Mouse (Mus musculus) embryonic facial prominence, embryonic 12.5 days (tissue): ENCODE data around the gene Saa3. TPM values are rescaled to one million over a fixed set of nuclear protein-coding genes. Genes with fewer than 3 reads are reported as not detected.
"Not testable (repeated sequence)": the region's sequence is repeated elsewhere in the genome, so short reads cannot be mapped to it uniquely, and the experiment has no call there.

ENCODE experiments used
- ATAC-seq: fragments of 200-750 bp; cut with Nextera tagmentation; 2 replicates; pipeline ENCODE4 v1.8.0; 2017; ENCODE audit not compliant: insufficient number of reproducible peaks, insufficient read depth, low FRiP score, low TSS enrichment
- H3K27ac ChIP-seq: fragments of 300-500 bp; sonication (generic); 2 replicates; pipeline ENCODE4 v1.5.1; 2016; ENCODE audit warnings: mild to moderate bottlenecking
- H3K27me3 ChIP-seq: fragments of 300-500 bp; sonication (generic); 2 replicates; pipeline ENCODE4 v1.6.1; 2016; ENCODE audit warnings: mild to moderate bottlenecking, moderate library complexity
- H3K36me3 ChIP-seq: fragments of 300-500 bp; sonication (generic); 2 replicates; pipeline ENCODE4 v1.6.1; 2016; ENCODE audit warnings: mild to moderate bottlenecking
- H3K4me1 ChIP-seq: fragments of 300-500 bp; sonication (generic); 2 replicates; pipeline ENCODE4 v1.6.1; 2016
- H3K4me2 ChIP-seq: fragments of 300-500 bp; sonication (generic); replicated peaks from 2 replicates; pipeline ENCODE4 v1.6.1; 2016; ENCODE audit warnings: mild to moderate bottlenecking, moderate library complexity
- H3K4me3 ChIP-seq: fragments of 300-500 bp; sonication (generic); 2 replicates; pipeline ENCODE4 v1.5.1; 2016; ENCODE audit warnings: mild to moderate bottlenecking
- H3K9ac ChIP-seq: fragments of 300-500 bp; sonication (generic); 2 replicates; pipeline ENCODE4 v1.6.1; 2016; ENCODE audit warnings: mild to moderate bottlenecking, moderate library complexity
- H3K9me3 ChIP-seq: fragments of 300-500 bp; sonication (generic); 2 replicates; pipeline ENCODE4 v1.6.1; 2016; ENCODE audit warnings: mild to moderate bottlenecking, moderate library complexity
- WGBS: fragments of 180-500 bp; shearing (Covaris S2); methylation state at CpG from one replicate; pipeline ENCODE4 v1.1.7; 2016; 5-methylcytosine and 5-hydroxymethylcytosine counted together
- polyA plus RNA-seq: library from polyadenylated mRNA; unstranded; fragments of >200 nt; fragmentation: Nextera tagmentation; extraction: Ambion mirVana; gene quantifications from 2 replicates; pipeline ENCODE4 v1.2.1, GENCODE M21; 2016

The Saa3 gene
- 0.17 TPM in 1 of 2 replicates, not detected in the other for polyA plus RNA-seq

GRCm38 (mm10) chr7:46715600-46715999 is at the start of gene Saa3:
Gene Saa3 (minus strand): TSS chr7:46715700.
- Histone ChIP-seq H3K27me3 (no peaks in the 10 kb centered on the region), H3K4me2 (no peak within 1 kb of the TSS), H3K9ac (no peak within 1 kb of the TSS), H3K4me1 (no peaks in the 10 kb centered on the region), H3K4me3 (no peak within 1 kb of the TSS), H3K9me3 (no peaks in the 10 kb centered on the region), H3K36me3 (no peaks in the 10 kb centered on the region), H3K27ac (no peak within 1 kb of the TSS)
- ATAC-seq = no peak
- WGBS = 88% methylated on average over 5 of the region's 5 CpGs

DNA sequence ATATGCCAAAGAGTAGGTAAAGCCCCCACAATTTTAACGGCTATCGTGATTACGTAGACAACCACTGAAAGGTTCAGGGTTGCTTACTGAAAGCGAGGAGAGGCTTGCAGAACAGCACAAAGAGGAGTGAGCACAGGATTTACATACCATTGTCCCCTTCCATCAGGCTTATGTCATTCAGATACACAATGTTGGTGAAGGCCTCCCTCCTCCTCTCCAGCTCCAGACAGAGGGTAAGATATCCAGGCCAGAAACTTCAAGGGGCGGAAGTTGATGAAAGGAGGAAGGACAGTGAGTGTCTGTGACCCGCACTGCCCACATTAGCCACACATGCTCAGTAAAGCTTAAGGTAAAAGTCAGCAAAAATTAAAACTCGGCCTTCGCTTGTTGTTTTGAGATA is 49.2 kb upstream of the Saa3 start:
- peaks cover 78% of the 10 kb centered on the region for H3K36me3 ChIP-seq
- no peak for ATAC-seq

GRCm38 (mm10) chr7:46762601-46763000 is 47.1 kb upstream of the Saa3 start:
- Histone ChIP-seq H3K4me1 (no peaks in the 10 kb centered on the region), H3K27ac (no peak overlapping the region), H3K4me3 (no peak overlapping the region), H3K9ac (no peak overlapping the region), H3K9me3 (no peaks in the 10 kb centered on the region), H3K27me3 (no peaks in the 10 kb centered on the region), H3K36me3 (peaks cover 68% of the 10 kb centered on the region), H3K4me2 (no peak overlapping the region)
- no peak for ATAC-seq
- 90% methylated on average over 5 of the region's 5 CpGs for WGBS

More for the DNA sequence above, 49.2 kb upstream of the Saa3 start:
- Histone ChIP-seq H3K9ac (no peak overlapping the region), H3K27me3 (no peaks in the 10 kb centered on the region), H3K4me2 (no peak overlapping the region), H3K4me1 (no peaks in the 10 kb centered on the region), H3K4me3 (no peak overlapping the region), H3K27ac (no peak overlapping the region), H3K9me3 (no peaks in the 10 kb centered on the region)
- 93% methylated on average over 8 of the region's 8 CpGs for WGBS

DNA sequence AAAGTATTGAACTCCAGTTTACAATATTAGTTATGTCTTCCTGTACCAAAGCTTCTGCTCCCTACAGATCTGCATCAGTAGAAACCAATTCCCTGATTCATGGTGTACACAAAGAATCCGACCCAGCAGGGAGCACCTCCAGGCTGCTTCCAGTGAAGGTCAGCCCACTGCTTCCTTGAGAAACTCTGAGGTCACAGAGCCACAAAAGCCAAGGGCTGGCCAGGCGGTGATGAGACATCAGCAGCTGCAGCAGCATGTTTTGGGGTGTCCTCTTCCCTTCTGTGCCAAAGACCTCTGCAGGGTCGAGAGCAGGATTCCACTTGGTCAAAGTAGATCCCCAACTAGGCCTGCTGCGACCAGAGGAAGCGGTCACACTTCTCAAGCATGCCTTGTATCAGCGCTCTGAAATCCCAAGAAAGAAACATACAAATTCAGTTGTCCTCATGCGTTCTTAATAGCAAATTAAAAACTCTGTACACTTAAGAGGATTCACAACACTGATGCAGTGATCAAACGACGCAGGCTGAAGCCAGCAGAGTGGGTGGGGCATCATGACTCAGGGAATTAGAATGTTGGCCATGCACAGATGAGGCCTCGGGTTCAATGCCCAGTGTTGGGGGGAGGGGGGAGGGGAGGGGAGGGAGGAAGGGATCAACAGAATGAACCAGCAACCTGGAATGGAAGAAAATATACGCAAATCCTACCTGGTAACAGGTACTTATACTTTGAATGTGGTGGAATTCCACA is 45.7 kb upstream of the Saa3 start:
- no peak overlapping the region for H3K4me3 ChIP-seq
- H3K9ac ChIP-seq = no peak overlapping the region
- no peaks in the 10 kb centered on the region for H3K9me3 ChIP-seq
- no peaks in the 10 kb centered on the region for H3K27me3 ChIP-seq
- peaks cover 61% of the 10 kb centered on the region for H3K36me3 ChIP-seq
- no peak for ATAC-seq
- no peak overlapping the region for H3K27ac ChIP-seq
- WGBS = 72% methylated on average over 11 of the region's 11 CpGs
- H3K4me1 ChIP-seq = no peaks in the 10 kb centered on the region
- H3K4me2 ChIP-seq = no peak overlapping the region

DNA sequence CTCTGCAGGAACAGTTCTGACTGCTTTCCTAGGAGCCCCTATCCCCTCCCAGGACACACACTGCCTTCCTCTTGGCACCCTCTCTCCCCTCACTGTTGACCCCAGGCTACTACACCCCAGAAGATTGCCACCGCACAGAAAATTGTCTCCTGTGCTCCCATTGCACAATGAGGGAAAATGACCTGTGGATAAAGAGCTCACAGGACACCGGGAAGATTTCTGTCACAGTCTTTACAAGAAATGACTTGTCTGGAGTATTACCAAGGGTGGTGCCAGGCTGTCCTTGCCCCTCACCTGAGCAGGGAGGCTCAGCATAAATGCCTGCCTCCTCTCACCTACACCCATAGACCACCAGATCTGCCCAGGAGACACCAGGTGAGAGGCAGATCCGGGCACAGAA is 36.0 kb upstream of the Saa3 start, which contains the start of gene Saa2:
Saa2 (plus strand) TSS at position 301 of the 400 bp plus-strand sequence.
- Histone ChIP-seq H3K27me3 (no peaks in the 10 kb centered on the region), H3K4me2 (no peak within 1 kb of the TSS), H3K9ac (no peak within 1 kb of the TSS), H3K27ac (no peak within 1 kb of the TSS), H3K4me3 (no peak within 1 kb of the TSS), H3K4me1 (no peaks in the 10 kb centered on the region), H3K9me3 (no peaks in the 10 kb centered on the region), H3K36me3 (no peaks in the 10 kb centered on the region)
- no peak for ATAC-seq
- 68% methylated on average over 3 of the region's 3 CpGs for WGBS

- no peaks in the 10 kb centered on the region for H3K9me3 ChIP-seq
- no peak for ATAC-seq
- H3K9ac ChIP-seq = no peak overlapping the region
- H3K27me3 ChIP-seq = no peaks in the 10 kb centered on the region
- H3K4me2 ChIP-seq = no peak overlapping the region
- no peaks in the 10 kb centered on the region for H3K4me1 ChIP-seq
- 45% methylated on average over 3 of the region's 3 CpGs for WGBS
- H3K36me3 ChIP-seq = no peaks in the 10 kb centered on the region
- H3K4me3 ChIP-seq = no peak overlapping the region
- no peak overlapping the region for H3K27ac ChIP-seq
Measured at GRCm38 (mm10) chr7:46748459-46748858, 33.0 kb upstream of the Saa3 start.

DNA sequence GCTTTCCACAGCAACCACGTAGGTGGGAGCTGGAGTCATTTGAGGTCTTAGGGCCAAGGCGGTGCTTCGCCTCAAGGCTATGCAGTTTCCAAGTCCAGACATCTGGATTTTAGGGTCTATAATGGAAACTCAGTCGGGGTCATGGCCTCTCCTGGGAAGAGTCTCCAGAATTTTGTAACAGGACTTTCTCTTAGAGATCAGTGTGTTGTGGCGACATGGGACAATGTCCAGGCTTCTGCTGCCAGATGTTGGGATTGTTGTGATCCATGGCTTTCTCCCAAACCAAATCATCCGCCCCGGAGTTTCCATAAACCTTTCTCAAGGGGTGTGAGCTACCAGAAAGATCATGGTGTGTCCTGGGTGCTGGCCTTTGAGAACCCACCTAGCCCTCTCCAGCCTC is 30.9 kb upstream of the Saa3 start:
- Histone ChIP-seq H3K4me1 (no peaks in the 10 kb centered on the region), H3K27me3 (no peaks in the 10 kb centered on the region), H3K9me3 (no peaks in the 10 kb centered on the region), H3K4me3 (no peak overlapping the region), H3K36me3 (no peaks in the 10 kb centered on the region), H3K4me2 (no peak overlapping the region), H3K9ac (no peak overlapping the region), H3K27ac (no peak overlapping the region)
- no peak for ATAC-seq
- 67% methylated on average over 7 of the region's 7 CpGs for WGBS

DNA sequence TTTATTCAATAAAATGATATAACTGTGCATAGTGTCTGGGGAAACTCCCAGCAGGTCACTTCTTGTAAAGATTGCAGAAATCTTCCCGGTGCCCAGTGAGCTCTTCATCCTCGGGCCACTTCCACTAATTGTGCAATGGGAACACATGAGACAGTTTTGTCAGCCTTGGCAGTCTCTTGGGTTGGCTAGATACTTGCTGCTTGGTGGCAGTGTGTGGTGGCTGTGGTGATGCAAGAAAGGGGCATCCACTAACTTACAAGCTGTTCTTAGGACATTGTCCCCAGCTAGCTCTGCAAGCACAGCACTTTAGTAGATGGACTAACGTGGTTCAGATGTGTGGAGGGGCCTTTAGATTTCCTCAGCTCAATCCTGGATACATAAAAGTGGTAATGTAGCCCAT is 30.3 kb upstream of the Saa3 start:
- no peaks in the 10 kb centered on the region for H3K27me3 ChIP-seq
- 67% methylated on average over 3 of the region's 3 CpGs for WGBS
- ATAC-seq = no peak
- H3K9me3 ChIP-seq = no peaks in the 10 kb centered on the region
- no peak overlapping the region for H3K4me3 ChIP-seq
- H3K4me1 ChIP-seq = no peaks in the 10 kb centered on the region
- H3K4me2 ChIP-seq = no peak overlapping the region
- no peak overlapping the region for H3K9ac ChIP-seq
- no peak overlapping the region for H3K27ac ChIP-seq
- H3K36me3 ChIP-seq = no peaks in the 10 kb centered on the region

- 75% methylated on average over 3 of the region's 3 CpGs for WGBS
Measured at GRCm38 (mm10) chr7:46742880-46743279, 27.4 kb upstream of the Saa3 start, which contains the start of gene Saa1. Gene Saa1 (minus strand): TSS chr7:46742980.

GRCm38 (mm10) chr7:46740041-46740440 is 24.5 kb upstream of the Saa3 start:
- H3K9me3 ChIP-seq, H3K27ac ChIP-seq, H3K9ac ChIP-seq, H3K4me1 ChIP-seq, H3K4me3 ChIP-seq, H3K4me2 ChIP-seq, H3K27me3 ChIP-seq, ATAC-seq, H3K36me3 ChIP-seq: not testable (repeated sequence)
- WGBS = 82% methylated on average over 5 of the region's 5 CpGs

More at GRCm38 (mm10) chr7:46742880-46743279, 27.4 kb upstream of the Saa3 start, which contains the start of gene Saa1:
- H3K4me3 ChIP-seq, H3K36me3 ChIP-seq, H3K27ac ChIP-seq, H3K27me3 ChIP-seq, H3K4me2 ChIP-seq, H3K9ac ChIP-seq, ATAC-seq, H3K4me1 ChIP-seq, H3K9me3 ChIP-seq: not testable (repeated sequence)

DNA sequence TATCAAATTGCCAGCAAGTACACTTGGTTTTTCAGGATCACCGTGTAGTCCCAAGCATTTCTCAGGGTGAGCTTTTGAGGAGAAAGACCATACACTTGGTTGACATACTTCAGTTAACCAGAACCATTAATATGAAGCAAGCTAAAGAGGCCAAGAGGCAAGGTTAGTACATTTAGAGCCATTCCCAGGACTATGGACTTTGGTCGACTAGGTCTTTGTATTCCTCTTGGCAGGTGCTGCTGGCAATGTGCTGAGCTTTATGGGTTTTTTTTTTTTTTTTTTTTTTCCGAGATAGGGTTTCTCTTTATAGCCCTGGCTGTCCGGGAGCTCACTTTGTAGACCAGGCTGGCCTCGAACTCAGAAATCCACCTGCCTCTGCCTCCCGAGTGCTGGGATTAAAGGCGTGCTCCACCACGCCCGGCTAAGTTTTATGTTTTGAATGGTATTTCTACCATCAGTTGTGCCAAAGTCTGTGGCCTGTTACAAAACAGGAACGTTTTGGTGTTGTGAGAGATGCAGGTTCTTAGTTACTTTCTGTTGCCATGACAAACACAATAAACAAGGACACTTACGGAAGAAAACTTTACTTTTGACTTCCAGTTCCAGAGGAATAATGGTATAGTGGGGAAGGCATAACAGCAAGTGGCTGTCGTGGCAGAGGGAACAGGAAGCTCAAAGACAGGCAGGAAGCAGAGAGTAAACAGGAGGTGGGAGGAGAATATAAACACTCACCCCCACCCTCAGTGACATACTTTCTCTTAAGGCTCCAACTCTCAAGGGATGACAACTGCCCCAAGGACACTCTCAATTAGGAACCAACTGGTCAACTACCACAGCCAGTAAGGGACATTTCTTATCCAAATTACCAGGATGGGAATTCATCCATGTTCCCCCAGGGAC is 23.3 kb upstream of the Saa3 start:
- H3K27me3 ChIP-seq = no peaks in the 10 kb centered on the region
- H3K9ac ChIP-seq = no peak overlapping the region
- no peaks in the 10 kb centered on the region for H3K9me3 ChIP-seq
- no peaks in the 10 kb centered on the region for H3K4me1 ChIP-seq
- no peaks in the 10 kb centered on the region for H3K36me3 ChIP-seq
- no peak overlapping the region for H3K27ac ChIP-seq
- 82% methylated on average over 12 of the region's 12 CpGs for WGBS
- H3K4me2 ChIP-seq = no peak overlapping the region
- ATAC-seq = no peak
- no peak overlapping the region for H3K4me3 ChIP-seq

DNA sequence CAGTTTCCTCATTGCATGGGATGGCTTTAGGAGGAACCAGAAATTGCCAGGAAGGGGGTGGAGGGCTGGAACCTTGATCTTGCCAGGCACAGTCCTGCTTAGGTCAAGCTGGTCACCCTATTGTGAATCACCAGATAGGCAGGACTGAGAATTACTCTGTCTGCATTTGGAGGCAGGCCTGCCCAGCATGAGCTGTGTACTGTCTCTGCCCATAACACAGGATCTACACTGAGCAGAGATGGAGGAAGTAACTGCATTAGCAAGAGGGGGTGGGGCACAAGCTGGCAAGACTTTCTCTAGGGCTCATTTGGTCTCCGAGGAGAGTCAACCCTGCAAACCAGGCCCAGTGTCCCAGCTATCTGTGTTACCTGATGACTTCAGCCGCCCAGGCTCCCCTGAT is 19.5 kb upstream of the Saa3 start:
- H3K27ac ChIP-seq = no peak overlapping the region
- no peak overlapping the region for H3K4me3 ChIP-seq
- 78% methylated on average over 2 of the region's 2 CpGs for WGBS
- H3K9me3 ChIP-seq = no peaks in the 10 kb centered on the region
- H3K36me3 ChIP-seq = no peaks in the 10 kb centered on the region
- H3K4me1 ChIP-seq = no peaks in the 10 kb centered on the region
- H3K4me2 ChIP-seq = no peak overlapping the region
- ATAC-seq = no peak
- H3K27me3 ChIP-seq = no peaks in the 10 kb centered on the region
- H3K9ac ChIP-seq = no peak overlapping the region
